Comparison of ENCODE assay signal across 22 mouse cellular contexts in the genomic region with DNA sequence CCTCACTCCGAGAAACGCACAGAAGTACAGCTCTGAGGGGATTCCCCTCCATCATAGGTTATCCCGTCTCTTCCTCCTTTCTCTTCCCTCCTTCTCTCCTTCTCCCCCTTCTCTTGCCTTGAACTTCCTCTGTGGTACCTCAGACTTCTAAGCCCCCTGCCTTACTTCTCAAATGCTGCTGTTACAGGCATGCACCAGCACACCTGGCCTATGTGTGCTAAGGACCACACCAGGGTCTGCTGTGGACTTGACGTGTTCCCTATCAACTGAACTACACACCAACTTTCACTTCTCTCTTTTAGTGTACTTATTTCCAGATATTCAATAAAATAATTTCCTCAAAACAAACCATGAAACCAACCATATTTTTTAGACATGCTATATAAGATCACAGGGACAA. TPM values are rescaled to one million over a fixed set of nuclear protein-coding genes. Genes with fewer than 3 reads are reported as not detected.
"Had no signal": no experiment of that assay in that cellular context is flagged by ENCODE, and none has a peak within 500 bp of the region (broad histone marks: within the 10 kb centered on the region; RNA-seq: fewer than 3 reads in every experiment).

No protein-coding gene starts in this region.

- H3K4me1 ChIP-seq: lung, embryonic 15.5 days; neural tube, embryonic 13.5 days; neural tube, embryonic 15.5 days had no signal

- H3K4me3 ChIP-seq: lung, embryonic 15.5 days; megakaryocyte, embryonic 14.5 days; myocyte; neural tube, embryonic 13.5 days; neural tube, embryonic 15.5 days had no signal

- H3K9ac ChIP-seq: liver, embryonic 14.5 days; lung, embryonic 15.5 days; neural tube, embryonic 13.5 days; neural tube, embryonic 15.5 days had no signal

- H3K4me2 ChIP-seq: lung, embryonic 15.5 days; midbrain, embryonic 11.5 days; neural tube, embryonic 13.5 days; neural tube, embryonic 15.5 days had no signal

- DNase-seq: lung, adult 2 months; lung, postnatal 14 days; lung, postnatal 36 days; midbrain, embryonic 14.5 days; retina, postnatal 1 day; right cerebral cortex, adult 18-20 months; right cerebral cortex, postnatal 25 days; right cerebral cortex, postnatal 4 days; spleen, adult 18-20 months; thymus, adult 2 months; thymus, postnatal 25 days; thymus, postnatal 4 days had no signal

- H3K27ac ChIP-seq: liver, embryonic 14.5 days; lung, embryonic 15.5 days; macrophage; neural tube, embryonic 13.5 days; neural tube, embryonic 15.5 days had no signal

- H3K9me3 ChIP-seq: lung, embryonic 15.5 days; megakaryocyte, embryonic 14.5 days; neural tube, embryonic 13.5 days; neural tube, embryonic 15.5 days had no signal

- H3K27me3 ChIP-seq: lung, embryonic 15.5 days; megakaryocyte, embryonic 14.5 days; neural tube, embryonic 13.5 days; neural tube, embryonic 15.5 days had no signal

- ATAC-seq: lung, postnatal 0 days; midbrain, embryonic 16.5 days had no signal

RNA-seq across cellular contexts. Expression of gene Fbxl22, which starts 28.4 kb away (rescaled TPM):
- polyA plus RNA-seq: macrophage had no signal
